Mouse (Mus musculus) heart, adult 2 months (tissue): ENCODE measurements at regions not wholly inside any gene's neighbourhood (a gene's known extent, or its start where the extent isn't known, plus 50 kb on each side); places are given as distances from the start of the nearest gene placed in this dataset.

Experiments
- CTCF ChIP-seq: fragments of 200-600 bp; IDR thresholded peaks from 2 replicates; pipeline ENCODE4 v1.8.1; 2022; ENCODE audit warnings: antibody characterized with exemption, mild to moderate bottlenecking, moderate library complexity
- POLR2A ChIP-seq: fragments of 200-500 bp; IDR thresholded peaks from 2 replicates; pipeline ENCODE4 v1.6.1; 2011; ENCODE audit warnings: mild to moderate bottlenecking, low read depth, low read length, control low read depth; ENCODE audit not compliant: insufficient read depth

GRCm38 (mm10) chr13:51974101-51974500, 127.6 kb downstream of the Gadd45g start:
- TF ChIP-seq POLR2A (no peak), CTCF (no peak)
